Mouse (Mus musculus) olfactory bulb, adult 2 months (tissue): ENCODE measurements around the gene Kdelc2. TPM values are rescaled to one million over a fixed set of nuclear protein-coding genes. Genes with fewer than 3 reads are reported as not detected.
A peak's percentile ranks its signal among the peaks of the same experiment; 100 is the strongest.

Source experiments
- H3K27ac ChIP-seq: fragments of 200-500 bp; 2 replicates; pipeline ENCODE4 v1.5.1; 2012; ENCODE audit warnings: low read depth, low read length; ENCODE audit not compliant: insufficient read depth
- H3K4me1 ChIP-seq: fragments of 200-500 bp; 2 replicates; pipeline ENCODE4 v1.6.1; 2012; ENCODE audit warnings: low read length; ENCODE audit not compliant: control insufficient read depth, insufficient read depth
- H3K4me3 ChIP-seq: fragments of 200-500 bp; 2 replicates; pipeline ENCODE4 v1.5.1; 2012; ENCODE audit warnings: mild to moderate bottlenecking, low read depth, low read length, moderate library complexity; ENCODE audit not compliant: insufficient read depth
- CTCF ChIP-seq: fragments of 200-500 bp; IDR thresholded peaks from 2 replicates; pipeline ENCODE4 v1.5.1; 2012; ENCODE audit warnings: low read depth, mild to moderate bottlenecking, low read length, moderate library complexity; ENCODE audit not compliant: insufficient read depth
- POLR2A ChIP-seq: fragments of 200-500 bp; IDR thresholded peaks from 2 replicates; pipeline ENCODE4 v1.6.1; 2012; ENCODE audit warnings: mild to moderate bottlenecking, low read depth, low read length, moderate library complexity; ENCODE audit not compliant: insufficient read depth
- WGBS: fragments of 180-500 bp; shearing (Covaris S2); methylation state at CpG from one replicate; pipeline ENCODE4 v1.1.7; 2018; 5-methylcytosine and 5-hydroxymethylcytosine counted together
- polyA plus RNA-seq: library from polyadenylated mRNA; stranded (reverse); fragments of >200 nt; gene quantifications from 2 replicates; pipeline ENCODE4 v1.2.4, GENCODE M21; 2012; ENCODE audit warnings: low replicate concordance; ENCODE audit not compliant: missing spikeins, insufficient read depth, insufficient read length

Gene Kdelc2
- polyA plus RNA-seq, 1 experiment: not detected

GRCm38 (mm10) chr9:53377597-53377996 is 6.2 kb upstream of the Kdelc2 start:
- 40% methylated on average over 5 of the region's 5 CpGs for WGBS
- Histone ChIP-seq H3K4me1 (no peaks in the 10 kb centered on the region), H3K4me3 (no peak overlapping the region), H3K27ac (no peak overlapping the region)
- no peak for TF ChIP-seq POLR2A
- no peak for TF ChIP-seq CTCF

DNA sequence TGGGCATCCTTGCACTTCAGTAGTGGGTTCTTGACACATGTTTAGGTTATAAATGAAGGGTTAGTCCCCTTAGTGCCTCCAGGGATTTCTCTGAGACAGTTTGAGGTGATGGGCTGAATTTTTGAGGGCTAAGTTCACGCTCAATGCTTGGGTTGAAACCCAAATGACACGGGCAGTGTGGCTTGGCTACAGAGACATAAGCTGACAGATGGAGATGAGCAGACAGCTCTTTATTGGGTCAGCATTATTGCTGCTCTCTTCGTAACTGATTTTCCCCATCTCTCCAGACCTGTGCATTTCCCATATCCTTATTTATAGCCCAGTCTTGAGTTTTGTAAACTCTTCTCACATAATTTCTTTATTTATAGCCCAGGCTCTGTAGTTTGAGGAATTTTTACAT is 5.7 kb upstream of the Kdelc2 start:
- Histone ChIP-seq H3K4me1 (no peaks in the 10 kb centered on the region), H3K4me3 (no peak overlapping the region), H3K27ac (no peak overlapping the region)
- WGBS: 92% methylated on average over 3 of the region's 3 CpGs
- TF ChIP-seq CTCF (no peak), POLR2A (no peak)

DNA sequence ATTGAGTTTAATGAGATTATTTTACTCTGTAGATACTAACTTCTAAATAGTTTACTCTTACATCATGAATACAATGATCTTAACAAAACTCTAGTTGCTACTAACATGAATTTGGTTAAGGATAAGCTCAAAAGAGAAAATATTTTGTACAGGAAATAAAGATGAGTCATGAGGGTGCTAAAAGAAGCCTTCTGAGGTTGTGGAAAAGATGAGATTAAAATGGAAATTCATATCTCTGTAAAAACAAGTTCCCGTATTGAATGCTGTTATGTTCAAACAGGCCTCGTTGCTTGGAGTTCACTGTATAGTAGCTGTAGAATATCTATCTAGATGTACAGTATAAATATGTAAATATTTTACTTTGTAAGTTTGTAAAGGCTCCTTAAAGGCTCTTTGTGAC is 3.2 kb upstream of the Kdelc2 start:
- Histone ChIP-seq H3K4me1 (no peaks in the 10 kb centered on the region), H3K27ac (no peak overlapping the region), H3K4me3 (no peak overlapping the region)
- 80% methylated on average over 2 of the region's 2 CpGs for WGBS
- TF ChIP-seq POLR2A: no peak
- no peak for TF ChIP-seq CTCF

- Histone ChIP-seq H3K27ac (no peak overlapping the region), H3K4me1 (no peaks in the 10 kb centered on the region), H3K4me3 (no peak overlapping the region)
- WGBS: 85% methylated on average over 5 of the region's 5 CpGs
- TF ChIP-seq CTCF: no peak
- TF ChIP-seq POLR2A: no peak
Measured at GRCm38 (mm10) chr9:53381113-53381615, 2.7 kb upstream of the Kdelc2 start.

DNA sequence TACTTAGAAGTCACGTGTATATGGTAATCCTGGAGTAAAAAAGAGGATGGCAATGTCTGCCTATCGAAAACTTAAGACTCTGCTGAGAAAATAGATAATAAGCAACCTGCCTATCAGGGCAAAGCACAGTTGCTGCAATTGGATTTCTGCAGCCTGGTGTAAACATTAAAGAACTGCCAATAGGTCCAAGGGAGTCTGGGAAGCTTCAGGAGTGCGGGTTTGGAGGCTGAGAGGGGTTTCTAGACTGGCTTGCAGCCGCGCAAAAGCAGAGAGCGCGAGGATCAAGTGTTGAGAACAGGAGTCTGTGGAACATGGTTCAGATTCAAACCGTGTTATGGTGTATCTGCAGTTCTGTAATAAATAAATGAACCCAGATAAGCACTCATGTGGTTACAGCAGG is 1.0 kb downstream of the Kdelc2 start:
- no peaks in the 10 kb centered on the region for H3K4me1 ChIP-seq
- WGBS: 4% methylated on average over 8 of the region's 8 CpGs
- no peak for TF ChIP-seq CTCF
- TF ChIP-seq POLR2A: no peak
- peak overlapping the region; percentile 82 for H3K4me3 ChIP-seq
- H3K27ac ChIP-seq: 0 out of 2 replicates have a peak overlapping the region, but pooled peaks have one; percentile 52

DNA sequence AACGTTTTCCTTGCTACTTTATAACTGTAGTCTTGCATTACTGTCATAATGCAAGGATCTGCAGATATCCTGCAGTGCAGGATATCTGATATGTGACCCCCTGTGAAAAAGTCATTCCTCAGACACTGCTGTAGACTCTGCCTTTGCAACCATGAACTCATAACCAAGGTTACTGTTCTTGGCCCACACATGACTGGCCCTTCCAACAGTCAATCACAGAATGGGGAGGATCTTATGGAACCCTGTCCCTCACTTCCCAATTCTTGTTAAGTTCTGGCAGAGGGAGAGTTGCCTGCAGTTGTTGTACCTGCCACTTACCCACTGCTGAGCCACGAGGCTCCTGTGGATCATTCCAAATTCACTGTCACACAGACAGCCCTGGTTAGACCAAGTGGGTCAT is 3.6 kb downstream of the Kdelc2 start:
- Histone ChIP-seq H3K27ac (no peak overlapping the region), H3K4me1 (no peaks in the 10 kb centered on the region), H3K4me3 (no peak overlapping the region)
- TF ChIP-seq POLR2A (no peak), CTCF (no peak)
- WGBS: 74% methylated on average over 2 of the region's 2 CpGs

- no peak for TF ChIP-seq CTCF
- no peak for TF ChIP-seq POLR2A
- no peak overlapping the region for H3K4me3 ChIP-seq
- no peaks in the 10 kb centered on the region for H3K4me1 ChIP-seq
- 68% methylated on average over 3 of the region's 3 CpGs for WGBS
- no peak overlapping the region for H3K27ac ChIP-seq
Measured at GRCm38 (mm10) chr9:53389109-53389508, 5.3 kb downstream of the Kdelc2 start.

DNA sequence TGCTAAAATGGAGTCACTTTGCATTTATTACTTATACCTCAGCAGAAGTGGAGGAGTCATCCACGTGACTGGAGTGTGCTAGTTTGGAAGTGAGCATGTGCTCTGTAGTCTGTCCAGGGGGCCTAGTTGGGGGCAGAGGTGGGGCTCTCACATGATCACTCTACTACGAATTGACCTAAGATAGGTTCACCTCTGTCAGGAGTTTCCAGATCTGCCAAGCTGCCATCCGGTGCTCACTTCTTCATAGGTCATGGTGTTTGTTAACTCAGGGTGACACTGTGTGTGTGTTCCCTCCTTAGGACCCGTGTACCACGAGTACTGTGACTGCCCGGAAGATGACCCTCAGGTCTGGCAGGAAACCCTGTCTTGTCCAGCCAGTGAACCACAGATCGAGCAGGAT is 6.3 kb downstream of the Kdelc2 start:
- 92% methylated on average over 7 of the region's 7 CpGs for WGBS
- Histone ChIP-seq H3K27ac (no peak overlapping the region), H3K4me3 (no peak overlapping the region), H3K4me1 (no peaks in the 10 kb centered on the region)
- TF ChIP-seq POLR2A (no peak), CTCF (no peak)

GRCm38 (mm10) chr9:53397685-53398387 is 14.0 kb downstream of the Kdelc2 start:
- H3K27ac ChIP-seq: no peak overlapping the region
- WGBS: 79% methylated on average over 13 of the region's 13 CpGs
- TF ChIP-seq POLR2A (no peak), CTCF (no peak)

More at GRCm38 (mm10) chr9:53397685-53398387, 14.0 kb downstream of the Kdelc2 start:
- Histone ChIP-seq H3K4me1 (peaks cover 7% of the 10 kb centered on the region), H3K4me3 (no peak overlapping the region)
